In the genomic region with DNA sequence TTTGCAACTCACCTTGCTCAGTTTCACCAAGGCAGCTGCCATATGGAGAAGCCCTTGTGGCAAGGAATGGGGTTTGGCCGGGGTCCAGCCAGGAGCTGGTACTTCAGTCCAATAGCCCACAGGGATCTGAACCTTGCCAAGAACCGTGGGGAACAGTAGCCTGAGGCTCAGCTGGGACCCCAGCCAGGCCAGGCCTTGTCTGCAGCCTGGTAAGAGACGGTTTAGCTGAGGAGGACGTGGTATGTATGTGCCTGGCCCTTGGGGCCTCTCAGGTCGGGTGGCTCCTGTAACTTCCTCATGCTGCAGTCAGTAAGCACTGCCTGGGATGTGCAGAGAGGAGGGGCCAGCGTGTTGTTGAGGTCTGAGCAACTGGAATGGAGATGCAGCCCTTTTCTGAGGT, we compare ENCODE assay signal across 11 mouse cellular contexts. TPM values are rescaled to one million over a fixed set of nuclear protein-coding genes. Genes with fewer than 3 reads are reported as not detected.
A peak's percentile ranks its signal among the peaks of the same experiment; 100 is the strongest.
DNase-seq lines count a peak whose midpoint lies in the region; ATAC-seq and TF ChIP-seq lines count a peak whose summit lies in the region.
"Had no signal": no experiment of that assay in that cellular context is flagged by ENCODE, and none has a peak within 500 bp of the region (broad histone marks: within the 10 kb centered on the region; RNA-seq: fewer than 3 reads in every experiment).

No protein-coding gene starts in this region.

- H3K4me3 ChIP-seq in lung, embryonic 16.5 days (ENCODE audit: low read length), result no peak overlapping the region
- no peak overlapping the region for H3K4me3 ChIP-seq in lung, postnatal 0 days (ENCODE audit: low read depth, low read length)
- H3K4me3 ChIP-seq: erythroblast, embryonic 14.5 days; neural tube, embryonic 12.5 days had no signal

- no peaks in the 10 kb centered on the region for H3K9me3 ChIP-seq in lung, embryonic 16.5 days (ENCODE audit: control insufficient read depth, low read length)
- H3K9me3 ChIP-seq in lung, postnatal 0 days (ENCODE audit: low read length), result no peaks in the 10 kb centered on the region
- H3K9me3 ChIP-seq: neural tube, embryonic 12.5 days had no signal

- H3K4me2 ChIP-seq in lung, embryonic 16.5 days (ENCODE audit: low read depth, low read length), result no peak overlapping the region
- H3K4me2 ChIP-seq in lung, postnatal 0 days (replicated peaks; ENCODE audit: low read depth, low read length), result no peak overlapping the region
- H3K4me2 ChIP-seq: neural tube, embryonic 12.5 days had no signal

- peak; percentile 55 for DNase-seq in adrenal gland, postnatal 10 days
- DNase-seq in adrenal gland, adult 8-10 months, result no peak
- no peak for DNase-seq in lung, postnatal 0 days (ENCODE audit: low spot score)
- no peak for DNase-seq in frontal cortex, postnatal 10 days (ENCODE audit: low spot score in 2 of 2)
- no peak for DNase-seq in adipocyte (ENCODE audit: low spot score)
- DNase-seq: liver had no signal

- H3K9ac ChIP-seq in lung, embryonic 16.5 days (ENCODE audit: low read length), result no peak overlapping the region
- no peak overlapping the region for H3K9ac ChIP-seq in lung, postnatal 0 days (replicated peaks; ENCODE audit: low read depth)
- H3K9ac ChIP-seq: neural tube, embryonic 12.5 days had no signal

- peaks cover 9% of the 10 kb centered on the region for H3K4me1 ChIP-seq in lung, embryonic 16.5 days (replicated peaks; ENCODE audit: control insufficient read depth, insufficient read depth, low read length)
- no peaks in the 10 kb centered on the region for H3K4me1 ChIP-seq in lung, postnatal 0 days (ENCODE audit: insufficient read depth, low read depth, low read length)
- H3K4me1 ChIP-seq: neural tube, embryonic 12.5 days had no signal

- WGBS in lung, embryonic 16.5 days, result 30% methylated on average over 6 of the region's 6 CpGs
- WGBS in lung, postnatal 0 days, result 41% methylated on average over 6 of the region's 6 CpGs

- no peak for TF ChIP-seq EP300 in lung, postnatal 0 days (IDR thresholded peaks at IDR 0.05)

- no peak for TF ChIP-seq CTCF in lung, postnatal 0 days (IDR thresholded peaks at IDR 0.05)

- no peak overlapping the region for H3K27ac ChIP-seq in lung, embryonic 16.5 days (ENCODE audit: low read length)
- H3K27ac ChIP-seq in lung, postnatal 0 days (ENCODE audit: low read length), result no peak overlapping the region
- H3K27ac ChIP-seq: neural tube, embryonic 12.5 days had no signal

- no peaks in the 10 kb centered on the region for H3K36me3 ChIP-seq in lung, embryonic 16.5 days (ENCODE audit: control insufficient read depth, insufficient read depth, low read length)
- no peaks in the 10 kb centered on the region for H3K36me3 ChIP-seq in lung, postnatal 0 days (ENCODE audit: insufficient read depth, low read length)
- H3K36me3 ChIP-seq: neural tube, embryonic 12.5 days had no signal

- H3K27me3 ChIP-seq in lung, embryonic 16.5 days (ENCODE audit: control insufficient read depth, insufficient read depth, low read depth, low read length), result no peaks in the 10 kb centered on the region
- no peaks in the 10 kb centered on the region for H3K27me3 ChIP-seq in lung, postnatal 0 days (replicated peaks; ENCODE audit: insufficient read depth, low read length)
- H3K27me3 ChIP-seq: neural tube, embryonic 12.5 days had no signal

- ATAC-seq in lung, embryonic 16.5 days (ENCODE audit: low read depth), result peak; percentile 42; the same call in 1 of the 2 replicates
- no peak; the same call in 1 of the 2 replicates for ATAC-seq in lung, postnatal 0 days
- peak; percentile 79 for ATAC-seq in common myeloid progenitor, adult 5-6 weeks (replicated peaks; ENCODE audit: low read depth, poor library complexity, severe bottlenecking)
- ATAC-seq in megakaryocyte-erythroid progenitor cell, adult 5-6 weeks (replicated peaks; ENCODE audit: low FRiP score, low TSS enrichment, poor library complexity, severe bottlenecking), result peak; percentile 16; the same call in 1 of the 2 replicates

RNA-seq across cellular contexts. Expression of a gene that starts 27.8 kb away (rescaled TPM):
- total RNA-seq in adrenal gland, postnatal 10 days (2021), result 1 to 10 TPM; 3.4 to 3.5 TPM
- total RNA-seq in adrenal gland, adult 8-10 months (2022), result 1 to 10 TPM; 3.4 to 5.4 (median 4.9) TPM
- polyA plus RNA-seq in lung, embryonic 16.5 days (2015; fragmentation: Nextera tagmentation; extraction: Ambion mirVana), result 5.3 and 6.8 TPM in 2 replicates
- 3.6 and 3.7 TPM in 2 replicates for polyA plus RNA-seq in lung, postnatal 0 days (2015; fragmentation: Nextera tagmentation; extraction: Ambion mirVana)
- total RNA-seq in common myeloid progenitor, adult 5-6 weeks (2017), result 3.2 and 3.3 TPM in 2 replicates
- total RNA-seq in megakaryocyte-erythroid progenitor cell, adult 5-6 weeks (2014; fragmentation: Nextera tagmentation), result 0.45 and 1.2 TPM in 2 replicates
- 1.3 TPM in 1 of 2 replicates, not detected in the other for total RNA-seq in megakaryocyte-erythroid progenitor cell, adult 5-6 weeks (2017)
- polyA plus RNA-seq: erythroblast, embryonic 14.5 days had no signal
